Mouse (Mus musculus): ENCODE measurements around the gene Shank3.

Gene Shank3

DNA sequence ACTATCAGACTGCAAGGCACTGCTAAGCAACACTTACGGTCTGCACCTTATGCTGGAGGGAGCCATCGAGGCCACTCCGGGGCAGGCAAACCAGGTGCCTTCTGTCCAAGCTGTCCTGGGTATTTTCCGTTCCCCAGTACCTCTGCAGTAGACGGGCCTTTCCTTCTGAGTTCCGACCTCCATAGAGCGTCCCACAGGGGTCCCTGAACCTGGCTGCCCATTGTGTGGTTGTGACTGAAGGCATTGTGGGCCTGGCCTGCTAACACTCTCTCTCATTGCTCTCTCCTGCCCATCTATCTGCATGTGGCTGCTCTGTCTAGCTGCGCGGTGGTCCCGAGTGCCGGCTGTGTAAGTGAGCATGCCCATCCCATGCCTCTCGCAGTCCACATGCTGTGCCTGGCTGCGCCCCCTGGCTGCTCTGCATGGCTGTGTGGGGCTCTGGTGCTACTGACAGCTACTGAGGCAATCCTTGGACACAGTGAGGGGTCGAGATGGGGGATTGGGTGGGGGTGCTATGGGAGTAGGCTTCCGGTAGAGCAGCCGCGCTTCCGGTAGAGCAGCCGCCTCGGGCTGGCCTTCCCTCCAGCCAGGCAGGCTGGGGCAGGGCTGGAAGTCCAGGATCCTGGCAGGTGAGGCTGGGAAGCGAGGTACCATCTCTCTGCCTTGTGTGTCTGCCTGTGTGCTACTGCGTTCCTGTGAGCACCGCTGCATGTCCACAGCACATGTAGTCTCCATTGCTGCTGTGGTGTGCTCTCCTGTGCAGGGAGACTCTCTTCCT is 57.2 kb downstream of the Shank3 start:
- DNase-seq (ENCODE audit: extremely low read depth, low read depth), result no peak

DNA sequence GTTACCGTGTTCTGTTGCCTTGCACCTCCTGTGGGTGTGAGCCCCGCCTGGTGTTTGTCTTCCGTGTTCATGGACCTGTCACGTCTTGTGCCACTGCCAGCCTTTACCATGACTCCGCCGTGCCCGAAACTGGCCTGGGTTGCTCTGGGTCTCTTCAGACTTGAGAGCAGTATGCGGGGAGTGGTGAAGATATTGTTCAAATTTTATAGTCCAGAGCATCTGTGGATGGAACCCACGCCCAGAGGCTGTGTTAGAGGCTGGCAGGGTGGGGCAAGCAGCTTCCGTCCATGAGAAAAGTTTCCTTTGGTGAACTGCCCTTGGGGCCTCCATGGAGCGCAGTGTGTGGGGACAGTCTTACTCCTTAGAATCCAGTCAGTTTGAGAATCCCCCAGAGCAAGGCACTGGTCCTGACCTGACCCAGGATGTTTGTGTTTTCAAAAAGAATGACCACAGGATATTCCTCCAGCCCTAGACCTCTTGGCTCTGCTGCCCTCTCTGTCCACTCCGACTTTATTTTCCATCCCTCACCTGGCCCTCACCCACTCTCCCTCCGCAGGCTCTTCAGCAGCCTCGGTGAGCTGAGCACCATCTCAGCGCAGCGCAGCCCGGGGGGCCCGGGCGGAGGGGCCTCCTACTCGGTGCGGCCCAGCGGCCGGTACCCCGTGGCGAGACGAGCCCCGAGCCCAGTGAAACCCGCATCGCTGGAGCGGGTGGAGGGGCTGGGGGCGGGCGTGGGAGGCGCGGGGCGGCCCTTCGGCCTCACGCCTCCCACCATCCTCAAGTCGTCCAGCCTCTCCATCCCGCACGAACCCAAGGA is 58.0 kb downstream of the Shank3 start:
- no peak for DNase-seq (ENCODE audit: extremely low read depth, low read depth)

DNA sequence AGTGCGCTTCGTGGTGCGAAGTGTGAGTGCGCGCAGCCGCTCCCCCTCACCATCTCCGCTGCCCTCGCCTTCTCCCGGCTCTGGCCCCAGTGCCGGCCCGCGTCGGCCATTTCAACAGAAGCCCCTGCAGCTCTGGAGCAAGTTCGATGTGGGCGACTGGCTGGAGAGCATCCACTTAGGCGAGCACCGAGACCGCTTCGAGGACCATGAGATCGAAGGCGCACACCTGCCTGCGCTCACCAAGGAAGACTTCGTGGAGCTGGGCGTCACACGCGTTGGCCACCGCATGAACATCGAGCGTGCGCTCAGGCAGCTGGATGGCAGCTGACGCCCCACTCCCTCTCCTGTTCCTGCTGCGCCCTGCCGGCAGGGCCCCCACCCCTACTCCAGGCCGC is 58.6 kb downstream of the Shank3 start:
- no peak for DNase-seq (ENCODE audit: extremely low read depth, low read depth)

DNA sequence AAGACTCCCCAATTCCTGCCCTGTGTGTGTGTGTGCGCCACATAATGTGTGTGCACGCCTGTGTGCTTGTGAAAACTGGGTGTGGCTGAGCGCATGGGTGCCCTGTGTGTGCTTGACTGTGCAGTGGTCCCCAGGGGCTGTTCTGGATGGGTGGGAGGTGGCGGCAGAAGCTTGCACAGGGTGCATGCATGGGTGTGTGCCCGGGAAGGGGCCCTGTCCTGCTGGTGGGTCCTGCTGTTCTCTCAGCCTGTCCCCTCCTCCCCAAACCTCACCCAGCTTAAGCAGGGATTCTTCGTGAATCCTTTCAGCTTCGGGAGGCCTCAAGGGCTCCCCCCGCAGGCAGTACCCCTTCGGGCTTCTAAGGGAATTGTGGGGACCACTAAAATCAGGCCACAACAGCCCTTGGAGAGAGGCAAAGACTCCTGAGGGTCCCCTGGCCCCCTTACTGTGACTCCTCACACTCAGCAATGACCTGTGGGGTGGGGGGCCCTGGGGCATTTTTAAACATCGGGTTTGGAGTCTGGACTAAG is 59.8 kb downstream of the Shank3 start:
- no peak for DNase-seq (ENCODE audit: extremely low read depth, low read depth)

DNA sequence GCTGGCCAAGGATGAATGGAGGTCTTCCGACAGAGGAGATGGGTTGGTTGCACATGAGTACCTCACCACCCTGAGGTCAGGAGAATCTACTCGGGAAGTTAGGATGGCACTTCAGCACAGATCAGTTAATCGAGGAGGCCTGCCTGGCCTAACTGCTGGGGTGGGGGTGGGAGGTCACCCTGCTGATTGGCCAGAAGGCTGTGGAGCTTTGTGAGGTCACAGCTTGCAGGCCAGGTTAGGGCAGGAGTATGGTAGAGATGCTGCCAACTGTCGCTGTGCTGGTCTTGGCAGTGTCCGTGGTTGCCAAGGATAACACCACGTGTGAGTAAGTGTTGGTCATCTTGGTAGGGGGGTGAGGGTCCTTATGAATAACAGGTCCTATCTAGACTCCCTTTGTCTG is 68.7 kb downstream of the Shank3 start, which contains the start of gene Acr:
Acr (plus strand) TSS at position 213 of the 400 bp plus-strand sequence.
- no peak for DNase-seq (ENCODE audit: extremely low read depth, low read depth)

DNA sequence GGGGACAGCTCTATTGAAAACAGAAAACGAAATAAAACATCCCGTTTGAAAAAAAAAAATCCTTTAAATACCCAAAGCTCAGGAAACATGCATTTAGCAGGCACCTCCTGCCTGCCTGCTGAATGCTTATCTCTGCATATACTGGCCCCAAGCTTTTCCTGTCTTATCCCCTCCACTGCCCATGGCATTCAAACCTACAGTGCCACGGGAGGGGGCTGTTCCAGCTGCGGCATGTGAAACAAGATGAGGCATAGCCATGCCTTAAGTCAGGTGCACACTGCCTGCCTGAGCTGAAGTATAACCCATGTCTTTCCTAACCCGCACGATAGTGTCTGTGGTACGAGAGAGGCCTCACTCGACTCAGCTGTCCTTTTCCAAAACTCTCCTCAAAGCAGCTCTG is 72.7 kb downstream of the Shank3 start:
- DNase-seq (ENCODE audit: extremely low read depth, low read depth), result no peak

DNA sequence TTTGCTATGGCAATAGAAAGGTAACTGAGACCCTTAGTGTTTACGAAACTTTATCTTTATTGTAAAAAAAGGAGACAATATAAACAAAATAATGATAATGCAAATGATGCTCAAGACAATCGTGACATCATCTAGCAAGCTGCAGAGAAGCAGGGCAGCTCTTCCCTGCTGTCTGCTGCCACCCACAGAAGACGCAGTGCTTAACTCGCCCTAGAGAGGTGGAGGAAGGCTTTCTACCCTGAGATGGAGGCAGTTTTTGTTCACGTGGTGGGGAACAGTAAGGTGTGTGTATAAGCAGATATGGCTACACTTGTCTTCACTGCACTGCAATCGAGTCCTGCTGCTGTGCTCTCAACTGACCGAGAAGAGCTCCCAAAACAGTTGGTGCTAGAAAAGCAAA is 83.1 kb downstream of the Shank3 start:
- no peak for DNase-seq (ENCODE audit: extremely low read depth, low read depth)

DNA sequence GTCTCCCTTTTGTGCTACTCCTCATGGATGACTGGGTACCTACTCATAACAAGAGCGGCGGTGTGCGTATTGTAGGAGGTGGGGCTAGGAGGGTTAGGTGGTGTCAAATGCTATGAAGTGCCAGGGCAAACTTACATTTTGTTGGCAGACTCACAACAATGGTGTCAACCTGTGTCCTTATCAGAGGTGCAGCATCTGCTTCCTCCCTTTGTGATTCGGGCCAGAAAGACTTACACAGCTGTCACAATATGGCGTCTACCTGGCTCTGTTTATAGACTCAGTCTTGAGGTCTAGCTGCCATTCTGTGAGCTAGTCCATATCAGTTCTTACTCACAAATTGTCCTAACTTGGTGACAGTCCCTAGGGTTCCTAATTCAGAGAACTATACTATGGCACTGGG is 85.7 kb downstream of the Shank3 start:
- no peak for DNase-seq (ENCODE audit: extremely low read depth, low read depth)

DNA sequence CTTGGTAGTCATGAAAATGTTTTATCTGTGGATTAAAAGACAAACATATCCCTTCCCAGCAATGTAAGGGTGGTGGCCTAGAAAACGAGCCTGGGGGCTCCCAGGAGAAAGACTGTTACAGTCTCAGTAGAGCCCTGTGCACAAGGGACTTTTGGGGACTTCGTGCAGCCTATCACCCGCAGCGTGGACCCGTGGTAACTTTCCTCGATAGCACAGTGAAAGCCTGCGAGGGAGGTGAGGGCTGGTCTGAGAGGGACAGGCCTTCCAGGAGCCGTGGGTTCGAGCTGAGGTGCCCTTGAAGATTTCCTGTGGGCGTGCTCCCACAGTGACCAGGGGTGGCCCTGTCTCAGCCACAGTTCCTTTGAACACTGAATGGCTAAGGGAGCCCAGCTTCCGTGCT is 86.2 kb downstream of the Shank3 start:
- DNase-seq (ENCODE audit: extremely low read depth, low read depth), result no peak

DNA sequence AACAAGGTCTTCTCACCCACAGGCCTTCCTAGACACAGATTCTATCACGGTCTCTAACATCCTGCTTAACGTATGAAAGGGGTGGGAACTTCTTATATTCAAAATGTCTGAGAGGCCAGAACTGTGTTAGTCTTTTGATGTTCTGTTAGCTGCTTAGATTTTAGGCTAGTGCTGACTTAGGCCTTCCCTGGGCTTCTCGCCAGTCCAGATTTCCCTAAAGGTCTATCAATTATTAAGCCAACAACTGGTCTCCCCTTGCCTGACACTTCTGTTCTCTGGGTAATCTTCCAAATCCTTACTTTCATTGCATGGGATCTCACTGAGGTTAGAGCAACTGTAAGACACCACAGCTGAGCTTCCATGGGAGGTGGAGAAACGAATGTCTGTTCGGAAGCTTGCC is 89.7 kb downstream of the Shank3 start:
- no peak for DNase-seq (ENCODE audit: extremely low read depth, low read depth)

DNA sequence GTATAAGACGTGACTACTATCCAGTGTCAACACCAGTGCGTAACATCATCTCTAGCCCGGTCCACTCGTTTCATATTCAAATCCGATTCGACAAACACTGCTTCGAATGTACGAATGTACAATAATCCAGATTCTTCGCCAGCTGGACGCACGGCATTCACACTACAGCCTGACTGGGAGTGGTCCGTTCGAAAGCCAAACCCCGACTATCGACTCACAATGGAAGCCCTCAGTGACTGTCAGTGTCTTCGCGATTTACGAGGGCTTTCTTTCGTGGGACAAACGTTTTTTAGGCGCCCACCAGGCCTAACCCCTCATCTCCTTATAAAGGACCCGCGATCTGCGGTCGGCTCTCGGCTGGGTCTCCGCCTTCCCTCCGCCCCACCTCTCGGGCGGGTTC is 91.9 kb downstream of the Shank3 start:
- DNase-seq (ENCODE audit: extremely low read depth, low read depth), result no peak

DNA sequence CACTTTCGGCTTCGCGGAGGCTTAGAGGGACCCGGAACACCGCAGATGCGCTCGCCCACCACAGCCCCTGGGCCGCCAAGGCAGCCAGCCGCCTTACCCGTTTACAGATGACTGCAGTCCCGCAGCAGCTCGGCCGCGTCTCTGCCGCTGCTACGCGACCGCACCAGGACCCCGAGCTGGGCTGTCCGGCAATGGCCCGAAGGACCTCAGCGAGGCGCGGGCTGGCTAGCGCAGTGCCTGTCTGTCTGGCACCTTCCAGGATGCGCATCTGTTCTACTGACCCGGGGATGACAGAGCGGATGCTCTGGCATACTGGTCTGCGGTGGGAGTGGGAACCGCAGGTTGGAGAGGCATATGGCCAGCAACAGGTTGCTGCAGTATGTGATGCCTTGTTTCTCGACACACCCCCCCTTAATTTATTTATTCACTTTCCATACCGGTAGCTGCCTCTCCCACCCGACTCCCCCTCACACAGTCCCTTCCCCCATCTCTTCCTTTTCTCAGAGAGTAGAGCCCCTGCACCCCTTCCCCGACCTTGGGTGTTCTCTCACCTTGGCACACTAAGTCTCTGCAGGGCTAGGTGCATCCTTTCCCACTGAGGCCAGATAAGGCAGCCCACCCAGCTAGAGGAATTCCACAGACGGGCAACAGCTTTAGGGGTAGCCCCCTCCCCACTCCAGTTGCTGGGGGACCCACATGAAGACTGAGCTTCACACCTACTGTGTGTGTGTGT is 92.5 kb downstream of the Shank3 start, which contains the start of gene Rabl2:
Rabl2 (minus strand) TSS at position 201 of the 733 bp plus-strand sequence.
- peak; percentile 55 for DNase-seq (ENCODE audit: extremely low read depth, low read depth)

DNA sequence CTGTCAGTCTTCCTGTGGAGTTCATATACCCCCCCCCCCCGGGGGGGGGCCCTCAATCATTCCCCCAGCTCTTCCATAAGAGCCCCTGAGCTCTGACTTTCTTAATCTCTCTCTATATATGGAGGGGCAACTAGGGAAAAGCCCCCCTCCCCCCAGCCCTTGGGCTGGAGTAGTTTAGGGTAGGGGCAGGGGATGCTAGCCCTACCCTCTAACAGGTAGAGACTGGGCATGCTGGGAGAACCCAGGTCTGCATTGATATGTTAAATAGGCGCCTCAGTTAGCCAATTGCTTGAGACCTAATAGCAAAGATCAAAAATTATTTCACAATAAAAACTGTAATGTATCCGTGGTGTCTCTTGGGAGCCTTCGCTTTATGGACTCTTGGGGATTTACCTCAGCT is 93.1 kb downstream of the Shank3 start:
- no peak for DNase-seq (ENCODE audit: extremely low read depth, low read depth)

DNA sequence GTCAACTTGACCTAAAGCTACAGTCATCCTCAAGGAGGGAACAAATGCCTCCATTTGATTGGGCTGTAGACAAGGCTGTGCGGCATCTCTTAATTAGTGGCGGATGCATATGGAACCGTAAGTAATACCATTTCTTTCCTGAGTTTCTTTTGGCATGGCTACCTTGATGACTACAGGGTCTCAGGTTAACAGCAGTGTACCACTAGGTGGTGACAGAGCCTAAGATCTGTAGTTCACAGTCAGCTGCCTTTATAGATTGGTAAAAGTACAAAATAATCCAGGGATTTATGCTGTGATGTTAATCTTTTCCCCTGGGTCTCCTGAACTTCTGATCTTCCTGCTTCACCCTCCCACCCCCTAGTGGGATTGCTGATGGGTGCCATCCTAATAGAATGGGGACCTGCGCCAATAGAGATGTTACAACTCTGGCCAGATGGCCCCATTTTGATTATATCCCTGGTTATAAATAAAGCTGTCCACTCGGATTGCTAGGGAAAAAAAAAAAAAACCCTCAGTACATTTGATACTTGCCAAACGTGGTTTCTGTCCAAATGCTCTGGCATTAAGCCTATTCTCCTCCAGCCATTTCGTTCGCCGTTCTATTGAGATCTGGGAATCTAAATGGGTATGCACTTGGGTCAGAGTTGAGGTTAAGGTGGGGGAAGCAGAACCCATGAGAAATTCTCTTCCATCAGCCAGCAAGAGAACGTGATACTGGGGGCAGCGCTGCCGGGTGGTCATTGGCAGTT is 106.6 kb downstream of the Shank3 start:
- no peak for DNase-seq (ENCODE audit: extremely low read depth, low read depth)

DNA sequence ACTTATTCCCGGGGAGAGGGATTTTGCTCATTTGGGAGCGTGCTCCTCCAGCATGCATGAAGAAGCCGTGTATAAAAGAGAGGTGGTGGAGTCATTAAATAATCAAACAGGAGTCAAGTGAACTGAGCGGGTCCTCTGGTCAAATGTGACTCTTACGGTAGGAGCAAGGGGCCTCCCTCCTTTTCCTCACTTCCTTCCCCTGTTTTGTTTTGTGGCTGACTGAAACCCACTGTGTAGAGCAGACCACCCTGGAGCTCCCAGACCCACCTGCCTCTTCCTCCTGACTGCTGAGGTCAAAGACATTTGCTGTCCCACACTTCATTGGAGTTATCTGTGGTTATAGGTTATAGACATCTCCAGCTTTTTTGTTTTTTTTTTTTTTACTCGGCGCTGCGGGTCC is 108.1 kb downstream of the Shank3 start:
- no peak for DNase-seq (ENCODE audit: extremely low read depth, low read depth)

DNA sequence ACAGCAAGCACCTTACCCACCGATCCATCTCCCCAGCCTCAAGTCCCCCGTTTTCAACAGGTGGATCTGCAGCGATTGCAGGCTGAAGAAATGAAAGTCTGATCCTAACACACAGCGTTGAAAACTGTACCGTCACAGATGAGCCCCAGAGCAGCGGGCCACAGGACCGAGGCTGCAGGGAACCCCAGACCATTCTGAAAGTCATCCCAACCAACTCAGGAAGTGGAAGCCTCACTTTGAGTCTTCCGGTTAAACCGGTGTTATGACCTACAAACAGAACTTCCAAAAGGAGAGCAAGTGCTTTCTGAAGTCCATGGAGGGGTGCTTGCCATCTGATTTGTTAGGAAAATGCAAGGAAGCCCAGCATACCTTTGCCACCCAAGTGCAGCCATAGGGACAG is 108.5 kb downstream of the Shank3 start:
- DNase-seq (ENCODE audit: extremely low read depth, low read depth), result no peak

Measured in MEL-GATA-1-ER (cell line).